Mouse (Mus musculus): ENCODE data around the gene Gpx1. TPM values are rescaled to one million over a fixed set of nuclear protein-coding genes. Genes with fewer than 3 reads are reported as not detected.

Gene Gpx1
- polyA plus RNA-seq, 1 experiment from 2014 or later, result 383 TPM

DNA sequence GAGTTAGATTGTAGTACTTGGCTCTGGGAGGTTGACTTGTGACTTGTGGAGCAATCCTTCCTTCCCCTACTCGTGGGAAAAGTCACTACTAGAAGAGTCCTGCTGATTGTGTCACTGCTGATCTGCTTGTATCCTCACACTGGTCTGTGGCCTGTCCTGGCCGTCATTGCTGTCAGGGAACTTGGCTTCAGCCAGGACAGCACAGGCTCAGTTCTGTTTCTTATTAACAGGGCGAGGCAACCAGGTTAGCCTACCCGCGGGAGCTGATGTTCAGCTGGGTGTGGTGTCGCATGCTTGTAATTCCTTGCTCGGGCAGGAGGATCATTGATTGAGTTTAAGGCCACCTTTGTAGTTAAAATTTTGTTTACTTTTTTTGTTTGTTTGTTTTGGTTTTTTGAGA is 46.3 kb downstream of the Gpx1 start:
- Histone ChIP-seq H3K9ac (replicated peaks) (no peak overlapping the region), H3K4me2 (replicated peaks) (no peak overlapping the region), H3K4me1 (no peaks in the 10 kb centered on the region), H3K27me3 (no peaks in the 10 kb centered on the region), H3K9me3 (no peaks in the 10 kb centered on the region), H3K4me3 (no peak overlapping the region), H3K27ac (replicated peaks) (no peak overlapping the region), H3K36me3 (peaks cover 92% of the 10 kb centered on the region)
- 90% methylated on average over 7 of the region's 7 CpGs for WGBS
- no peak for ATAC-seq (replicated peaks)

DNA sequence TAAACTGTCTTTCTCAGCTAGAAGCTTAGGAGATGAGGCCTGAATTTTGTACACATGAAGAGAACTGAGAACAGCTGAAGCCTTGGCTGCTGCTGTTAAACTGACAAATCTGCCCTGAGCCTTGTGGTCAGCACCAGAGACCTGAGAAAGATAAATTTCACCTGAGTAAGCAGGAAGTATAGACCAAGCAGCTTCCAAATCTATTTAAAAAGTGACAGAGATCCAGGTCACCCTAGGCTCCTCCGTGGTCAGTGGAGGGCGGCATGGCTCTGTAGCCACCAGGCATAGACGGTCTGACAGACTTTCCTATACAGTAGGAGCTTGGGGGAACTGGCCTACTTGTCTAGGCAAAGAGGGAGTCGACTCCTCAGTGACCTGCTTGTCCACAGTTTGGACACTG is 48.1 kb downstream of the Gpx1 start:
- Histone ChIP-seq H3K27me3 (no peaks in the 10 kb centered on the region), H3K9ac (replicated peaks) (no peak overlapping the region), H3K4me1 (no peaks in the 10 kb centered on the region), H3K4me2 (replicated peaks) (no peak overlapping the region), H3K4me3 (no peak overlapping the region), H3K36me3 (peaks cover 90% of the 10 kb centered on the region), H3K9me3 (no peaks in the 10 kb centered on the region), H3K27ac (replicated peaks) (no peak overlapping the region)
- no peak for ATAC-seq (replicated peaks)
- WGBS, result 88% methylated on average over 4 of the region's 4 CpGs

- Histone ChIP-seq H3K9me3 (no peaks in the 10 kb centered on the region), H3K9ac (replicated peaks) (no peak overlapping the region), H3K4me1 (no peaks in the 10 kb centered on the region), H3K4me2 (replicated peaks) (no peak overlapping the region), H3K27me3 (no peaks in the 10 kb centered on the region), H3K36me3 (peaks cover 84% of the 10 kb centered on the region), H3K27ac (replicated peaks) (no peak overlapping the region), H3K4me3 (no peak overlapping the region)
- no peak for ATAC-seq (replicated peaks)
- WGBS, result 88% methylated on average over 10 of the region's 10 CpGs
Observed at GRCm38 (mm10) chr9:108388601-108389000, 49.9 kb downstream of the Gpx1 start.

- 88% methylated on average over 6 of the region's 6 CpGs for WGBS
- Histone ChIP-seq H3K36me3 (peaks cover 78% of the 10 kb centered on the region), H3K27ac (replicated peaks) (no peak overlapping the region), H3K9me3 (no peaks in the 10 kb centered on the region), H3K4me1 (no peaks in the 10 kb centered on the region), H3K9ac (replicated peaks) (no peak overlapping the region), H3K4me2 (replicated peaks) (no peak overlapping the region), H3K4me3 (no peak overlapping the region), H3K27me3 (no peaks in the 10 kb centered on the region)
- ATAC-seq (replicated peaks), result no peak
Observed at GRCm38 (mm10) chr9:108389220-108389619, 50.5 kb downstream of the Gpx1 start.

Other genes starting within 250 kb of the Gpx1 start
- 42.3 and 50.5 TPM in 2 replicates for gene Apeh, start 244.3 kb upstream of the Gpx1 start, polyA plus RNA-seq (2015; fragmentation: Nextera tagmentation; extraction: Ambion mirVana)
- 7.3 and 7.9 TPM in 2 replicates for gene Bsn, start 148.5 kb upstream of the Gpx1 start, polyA plus RNA-seq (2015; fragmentation: Nextera tagmentation; extraction: Ambion mirVana)
- 53.5 and 53.6 TPM in 2 replicates for gene Dag1, start 74.9 kb upstream of the Gpx1 start, polyA plus RNA-seq (2015; fragmentation: Nextera tagmentation; extraction: Ambion mirVana)
- gene Nicn1, start 48.5 kb upstream of the Gpx1 start, polyA plus RNA-seq (2015; fragmentation: Nextera tagmentation; extraction: Ambion mirVana), result 120 and 133 TPM in 2 replicates
- 23.8 and 24.5 TPM in 2 replicates for gene Amt, start 42.0 kb upstream of the Gpx1 start, polyA plus RNA-seq (2015; fragmentation: Nextera tagmentation; extraction: Ambion mirVana)
- gene Rhoa, start 32.8 kb upstream of the Gpx1 start, polyA plus RNA-seq (2015; fragmentation: Nextera tagmentation; extraction: Ambion mirVana), result 296 and 306 TPM in 2 replicates
- 35.2 and 36.6 TPM in 2 replicates for gene Tcta, start 32.7 kb upstream of the Gpx1 start, polyA plus RNA-seq (2015; fragmentation: Nextera tagmentation; extraction: Ambion mirVana)
- 138 and 140 TPM in 2 replicates for gene Usp4, start 8.9 kb downstream of the Gpx1 start, polyA plus RNA-seq (2015; fragmentation: Nextera tagmentation; extraction: Ambion mirVana)
- 1.6 and 2.4 TPM in 2 replicates for gene 1700102P08Rik, start 53.9 kb downstream of the Gpx1 start, polyA plus RNA-seq (2015; fragmentation: Nextera tagmentation; extraction: Ambion mirVana)
- gene Ccdc36, start 89.6 kb downstream of the Gpx1 start, polyA plus RNA-seq (2015; fragmentation: Nextera tagmentation; extraction: Ambion mirVana), result 0.93 and 1.0 TPM in 2 replicates
- not detected in 2 replicates for gene BC048562, start 97.6 kb downstream of the Gpx1 start, polyA plus RNA-seq (2015; fragmentation: Nextera tagmentation; extraction: Ambion mirVana)
- 60.9 and 61.6 TPM in 2 replicates for gene Ccdc71, start 121.6 kb downstream of the Gpx1 start, polyA plus RNA-seq (2015; fragmentation: Nextera tagmentation; extraction: Ambion mirVana)
- 55.7 and 62.2 TPM in 2 replicates for gene Klhdc8b, start 122.7 kb downstream of the Gpx1 start, polyA plus RNA-seq (2015; fragmentation: Nextera tagmentation; extraction: Ambion mirVana)
- gene Lamb2, start 140.8 kb downstream of the Gpx1 start, polyA plus RNA-seq (2015; fragmentation: Nextera tagmentation; extraction: Ambion mirVana), result 15.7 and 18.8 TPM in 2 replicates
- 90.1 and 95.4 TPM in 2 replicates for gene Usp19, start 151.7 kb downstream of the Gpx1 start, polyA plus RNA-seq (2015; fragmentation: Nextera tagmentation; extraction: Ambion mirVana)
- gene Qars, start 168.8 kb downstream of the Gpx1 start, polyA plus RNA-seq (2015; fragmentation: Nextera tagmentation; extraction: Ambion mirVana), result 70.1 and 72.6 TPM in 2 replicates
- 146 and 148 TPM in 2 replicates for gene Qrich1, start 177.9 kb downstream of the Gpx1 start, polyA plus RNA-seq (2015; fragmentation: Nextera tagmentation; extraction: Ambion mirVana)
- 117 and 125 TPM in 2 replicates for gene Impdh2, start 221.4 kb downstream of the Gpx1 start, polyA plus RNA-seq (2015; fragmentation: Nextera tagmentation; extraction: Ambion mirVana)
- 68.7 and 81.0 TPM in 2 replicates for gene Ndufaf3, start 228.5 kb downstream of the Gpx1 start, polyA plus RNA-seq (2015; fragmentation: Nextera tagmentation; extraction: Ambion mirVana)
- 253 and 263 TPM in 2 replicates for gene Dalrd3, start 231.0 kb downstream of the Gpx1 start, polyA plus RNA-seq (2015; fragmentation: Nextera tagmentation; extraction: Ambion mirVana)
- 219 and 235 TPM in 2 replicates for gene Wdr6, start 239.8 kb downstream of the Gpx1 start, polyA plus RNA-seq (2015; fragmentation: Nextera tagmentation; extraction: Ambion mirVana)